Mouse (Mus musculus) C3H10T1/2 (cell line): Measurements from ENCODE around the gene Apmap. TPM values are rescaled to one million over a fixed set of nuclear protein-coding genes. Genes with fewer than 3 reads are reported as not detected.

Experiments used
- polyA plus RNA-seq, 2 experiments: library from polyadenylated mRNA; unstranded; fragments of >200 nt; fragmentation: generic; extraction: Trizol; gene quantifications; one replicate each; pipeline ENCODE4 v1.2.1; 2012; ENCODE audit warnings: missing spikeins in 2 of 2

Gene Apmap
- polyA plus RNA-seq: 10 to 100 TPM in 1 of 2 experiments, 1 to 10 TPM in 1; 2.5 to 15.7 TPM

DNA sequence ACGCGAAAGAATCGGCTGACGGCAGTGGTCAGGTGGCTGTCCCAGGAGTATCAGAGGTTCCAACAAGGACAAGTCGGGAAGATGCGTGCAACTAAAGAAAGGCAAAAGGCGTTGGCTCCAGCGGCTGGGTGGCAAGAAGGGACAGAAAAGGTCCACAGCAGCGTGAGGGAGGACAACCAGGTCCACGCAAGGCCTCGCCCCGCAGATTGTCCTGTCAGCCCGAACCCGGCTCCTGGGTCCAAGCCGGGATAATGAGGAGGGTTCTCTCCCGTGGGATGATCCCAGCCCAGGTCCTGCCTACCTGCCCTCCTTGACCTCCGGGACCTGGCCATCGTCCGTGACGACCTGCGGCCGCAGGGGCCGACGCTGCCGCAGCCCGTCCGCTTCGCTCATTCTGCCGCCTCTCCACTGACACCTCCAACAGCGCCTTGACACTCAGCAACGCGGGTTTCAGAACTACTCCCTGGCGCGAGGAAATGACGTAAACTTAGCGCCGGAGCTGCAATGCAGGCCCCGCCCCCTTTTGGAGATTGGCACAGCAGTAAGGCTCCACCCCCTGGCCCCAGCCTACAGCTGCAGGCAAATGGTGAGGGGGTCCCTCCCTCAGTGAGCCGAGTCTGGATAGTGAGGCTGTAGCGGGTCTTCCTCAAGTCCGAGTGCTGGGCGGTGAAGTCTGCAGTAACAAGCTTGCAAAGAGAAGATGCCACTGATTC lies at the start of gene Apmap:
Apmap (minus strand) TSS at position 481 of the 713 bp plus-strand sequence.

DNA sequence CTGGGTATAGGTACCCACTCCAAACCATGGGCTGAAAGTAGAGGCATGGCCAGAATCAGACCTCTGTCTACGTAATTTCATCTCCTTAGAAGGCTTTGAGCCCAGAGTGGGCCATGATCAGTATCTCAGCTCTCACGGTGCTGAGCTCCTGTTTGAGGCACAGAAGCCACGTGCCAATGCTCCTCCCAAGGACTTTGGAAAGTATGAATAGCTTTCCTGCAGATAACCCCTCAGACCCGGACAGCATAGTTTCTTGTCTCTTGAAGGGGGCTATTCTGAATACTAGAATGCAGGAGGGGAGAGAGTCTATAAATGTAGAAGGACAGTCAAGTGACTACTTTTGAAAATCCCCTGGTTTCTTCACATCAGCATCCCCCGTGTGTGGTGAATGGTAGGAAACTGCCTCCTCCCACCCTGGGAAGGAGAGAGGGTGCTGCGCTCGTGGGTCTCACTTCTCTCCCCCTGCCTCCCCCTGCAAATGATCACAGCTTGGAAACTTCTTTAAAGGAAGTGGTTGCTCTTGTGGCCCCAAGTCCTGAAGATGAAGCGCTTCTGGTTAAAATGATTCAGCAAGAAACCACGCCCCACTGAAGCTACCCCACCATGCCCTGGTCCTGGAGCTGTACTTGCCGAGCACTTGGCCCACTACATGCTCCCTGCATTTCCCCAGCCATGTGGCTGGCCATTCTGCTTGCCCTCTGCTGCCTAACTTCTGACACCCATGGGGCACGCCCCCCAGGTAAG lies 38.3 kb downstream of the Apmap start, which contains the start of gene Cst7:
Cst7 (plus strand) TSS at position 569 of the 744 bp plus-strand sequence.

Other genes with a start within 250 kb of the Apmap start
- 1 to 10 TPM in 1 of 2 experiments, under 1 TPM in 1; 0.20 to 1.7 TPM for gene 3300002I08Rik, start 245.8 kb downstream of the Apmap start, polyA plus RNA-seq
- gene Zfp442, start 157.1 kb downstream of the Apmap start, polyA plus RNA-seq: under 1 TPM; 0.01 to 0.21 TPM
- gene Zfp345, start 123.5 kb downstream of the Apmap start, polyA plus RNA-seq: under 1 TPM; 0.04 to 0.41 TPM
- gene Cst7, start 38.2 kb downstream of the Apmap start, polyA plus RNA-seq: not detected
- not detected for gene Acss1, start 59.9 kb upstream of the Apmap start, polyA plus RNA-seq
- gene Vsx1, start 80.8 kb upstream of the Apmap start, polyA plus RNA-seq: not detected
- gene Entpd6, start 140.5 kb upstream of the Apmap start, polyA plus RNA-seq: 1 to 10 TPM; 8.2 to 9.0 TPM
- 10 to 100 TPM; 17.5 to 58.5 TPM for gene Pygb, start 178.2 kb upstream of the Apmap start, polyA plus RNA-seq